ENCODE assay signal across 8 mouse cellular contexts in genomic region chr7:92323710-92324109, GRCm38 (mm10).
DNase-seq lines count a peak whose midpoint lies in the region; ATAC-seq and TF ChIP-seq lines count a peak whose summit lies in the region.

No protein-coding gene starts in this region.

- no peak overlapping the region for H3K27ac ChIP-seq in layer of hippocampus, adult 2 months
- H3K27ac ChIP-seq in midbrain, embryonic 16.5 days (ENCODE audit: low read length) = no peak overlapping the region

- 0 out of 2 replicates have a peak, but pooled peaks have one; percentile 64 for ATAC-seq in midbrain, embryonic 16.5 days

- H3K36me3 ChIP-seq in midbrain, embryonic 16.5 days (ENCODE audit: control insufficient read depth, insufficient read depth, low read length) = no peaks in the 10 kb centered on the region

- no peak overlapping the region for H3K9ac ChIP-seq in midbrain, embryonic 16.5 days (ENCODE audit: low read depth, low read length)

- H3K4me1 ChIP-seq in midbrain, embryonic 16.5 days (ENCODE audit: control insufficient read depth, insufficient read depth, low read length) = no peaks in the 10 kb centered on the region

- TF ChIP-seq CTCF in layer of hippocampus, adult 2 months (conservative IDR thresholded peaks at IDR 0.05) = peak; percentile 76

- no peak overlapping the region for H3K4me2 ChIP-seq in midbrain, embryonic 16.5 days (ENCODE audit: low read length)

- WGBS in midbrain, embryonic 16.5 days = 46% methylated on average over 4 of the region's 4 CpGs

- no peak overlapping the region for H3K4me3 ChIP-seq in layer of hippocampus, adult 2 months
- H3K4me3 ChIP-seq in midbrain, embryonic 16.5 days (ENCODE audit: low read depth, low read length) = no peak overlapping the region

- H3K9me3 ChIP-seq in midbrain, embryonic 16.5 days (replicated peaks; ENCODE audit: control insufficient read depth, low read length, poor library complexity, severe bottlenecking) = no peaks in the 10 kb centered on the region

- H3K27me3 ChIP-seq in midbrain, embryonic 16.5 days (ENCODE audit: control insufficient read depth, insufficient read depth, low read depth, low read length) = no peaks in the 10 kb centered on the region

- DNase-seq in layer of hippocampus, adult 2 months (ENCODE audit: low spot score in 2 of 2) = peak in 1 of 2 experiments; percentile 26
- no peak for DNase-seq in layer of hippocampus, adult 18-20 months (ENCODE audit: low spot score in 2 of 2)
- DNase-seq in NIH3T3 (ENCODE audit: low read depth) = peak; percentile 58
- DNase-seq in cerebellum, postnatal 10 days = peak; percentile 77 to 84
- peak; percentile 1 for DNase-seq in induced T-regulatory cell, adult 2 months (ENCODE audit: low read depth)
- DNase-seq in right cerebral cortex, postnatal 36 days (ENCODE audit: low spot score in 2 of 2) = no peak
- no peak for DNase-seq in spleen, adult 12 weeks (ENCODE audit: low spot score)

Comparison
In these comparisons a context has a peak if more than half of its experiments do, and no peak if none do; other contexts are left out.
1. DNase-seq: peak in NIH3T3 (single experiment), cerebellum, postnatal 10 days (2 of 2) and induced T-regulatory cell, adult 2 months (single experiment); none in layer of hippocampus, adult 18-20 months (0 of 2), right cerebral cortex, postnatal 36 days (0 of 2) and spleen, adult 12 weeks (single experiment).